Mouse (Mus musculus): ENCODE data around the gene Rab3ip.

GRCm38 (mm10) chr10:116870819-116871218 lies 79.8 kb downstream of the Rab3ip start:
- TF ChIP-seq CTCF (IDR thresholded peaks at IDR 0.05) (no peak), EP300 (IDR thresholded peaks at IDR 0.05) (no peak)
